Mouse (Mus musculus) hindbrain, embryonic 16.5 days (tissue): ENCODE measurements around the gene Prom1. TPM values are rescaled to one million over a fixed set of nuclear protein-coding genes. Genes with fewer than 3 reads are reported as not detected.

Experiments used
- ATAC-seq: fragments of 200-750 bp; cut with Nextera tagmentation; 2 replicates; pipeline ENCODE4 v1.8.0; 2017; ENCODE audit warnings: moderate TSS enrichment, moderate library complexity
- H3K27ac ChIP-seq: fragments of 300-500 bp; sonication (generic); 2 replicates; pipeline ENCODE4 v1.5.1; 2014; ENCODE audit warnings: low read depth, mild to moderate bottlenecking, control low read depth, low read length, moderate library complexity
- H3K27me3 ChIP-seq: fragments of 300-500 bp; sonication (generic); replicated peaks from 2 replicates; pipeline ENCODE4 v1.6.1; 2014; ENCODE audit warnings: low read length; ENCODE audit not compliant: control insufficient read depth, insufficient read depth
- H3K36me3 ChIP-seq: fragments of 300-500 bp; sonication (generic); 2 replicates; pipeline ENCODE4 v1.6.1; 2014; ENCODE audit warnings: mild to moderate bottlenecking, low read length, moderate library complexity, mixed read lengths; ENCODE audit not compliant: control insufficient read depth, insufficient read depth
- H3K4me1 ChIP-seq: fragments of 300-500 bp; sonication (generic); 2 replicates; pipeline ENCODE4 v1.6.1; 2014; ENCODE audit warnings: low read depth, low read length; ENCODE audit not compliant: control insufficient read depth, insufficient read depth
- H3K4me2 ChIP-seq: fragments of 300-500 bp; sonication (generic); 2 replicates; pipeline ENCODE4 v1.6.1; 2014; ENCODE audit warnings: mild to moderate bottlenecking, low read length, control low read depth, moderate library complexity
- H3K4me3 ChIP-seq: fragments of 300-500 bp; sonication (generic); 2 replicates; pipeline ENCODE4 v1.5.1; 2014; ENCODE audit warnings: mild to moderate bottlenecking, low read length, control low read depth, moderate library complexity
- H3K9ac ChIP-seq: fragments of 300-500 bp; sonication (generic); 2 replicates; pipeline ENCODE4 v1.6.1; 2014; ENCODE audit warnings: low read depth, mild to moderate bottlenecking, control low read depth, low read length, moderate library complexity
- H3K9me3 ChIP-seq: fragments of 300-500 bp; sonication (generic); 2 replicates; pipeline ENCODE4 v1.6.1; 2014; ENCODE audit warnings: mild to moderate bottlenecking, low read length, moderate library complexity; ENCODE audit not compliant: control insufficient read depth
- WGBS: fragments of 180-500 bp; shearing (Covaris S2); extraction: QIAGEN DNeasy Blood & Tissue Kit; methylation state at CpG from one replicate; pipeline ENCODE4 v1.1.7; 2014; 5-methylcytosine and 5-hydroxymethylcytosine counted together
- polyA plus RNA-seq: library from polyadenylated mRNA; unstranded; fragments of >200 nt; fragmentation: Nextera tagmentation; extraction: Ambion mirVana; gene quantifications from 2 replicates; pipeline ENCODE4 v1.2.1, GENCODE M21; 2015

Gene Prom1
- polyA plus RNA-seq, 1 experiment from 2014 or later = 25.6 TPM

DNA sequence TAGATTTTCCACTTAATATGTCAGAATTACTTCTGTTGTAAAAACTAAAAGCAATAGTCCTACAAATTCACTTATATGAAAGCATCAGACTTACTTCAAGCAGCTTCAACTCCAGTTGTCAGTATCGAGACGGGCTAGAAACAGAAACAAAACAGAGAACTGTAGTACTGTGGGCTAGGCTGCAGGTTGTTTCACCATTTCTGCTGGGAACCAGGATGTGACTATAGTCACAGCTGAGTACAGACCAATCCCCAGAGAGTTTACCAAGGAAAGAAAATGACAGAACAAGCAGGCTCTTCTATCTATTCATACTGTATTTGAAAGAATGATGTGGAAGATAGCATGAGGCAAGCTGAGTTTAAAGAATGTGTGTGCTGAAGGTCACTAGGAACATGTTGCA, 106.9 kb downstream of the Prom1 start:
- Histone ChIP-seq H3K9ac (no peak overlapping the region), H3K4me2 (no peak overlapping the region), H3K36me3 (no peaks in the 10 kb centered on the region), H3K4me1 (no peaks in the 10 kb centered on the region), H3K27ac (no peak overlapping the region), H3K27me3 (no peaks in the 10 kb centered on the region), H3K4me3 (no peak overlapping the region), H3K9me3 (no peaks in the 10 kb centered on the region)
- WGBS = 93% methylated on average over 2 of the region's 2 CpGs
- ATAC-seq = no peak

DNA sequence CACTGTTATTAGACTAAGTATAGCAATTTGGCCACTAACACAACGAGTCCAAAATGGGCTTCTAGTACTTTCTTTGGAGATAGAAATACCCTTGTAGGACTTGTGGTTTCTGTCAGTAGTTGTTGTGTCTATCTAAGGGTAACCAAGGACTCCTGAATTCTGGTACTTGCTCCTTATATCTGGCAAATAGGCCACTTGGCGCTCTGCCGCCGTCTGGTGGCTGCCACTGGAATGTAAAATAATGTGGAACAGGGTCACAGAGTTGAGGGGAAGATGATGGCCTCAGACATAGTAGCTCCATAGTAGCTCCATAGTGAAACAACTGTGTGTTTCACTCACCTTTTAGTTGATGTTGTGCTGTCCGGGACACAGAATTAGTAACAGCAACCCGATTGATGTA, 111.5 kb downstream of the Prom1 start:
- ATAC-seq = no peak
- Histone ChIP-seq H3K36me3 (no peaks in the 10 kb centered on the region), H3K9ac (no peak overlapping the region), H3K27ac (no peak overlapping the region), H3K4me1 (no peaks in the 10 kb centered on the region), H3K9me3 (no peaks in the 10 kb centered on the region), H3K4me2 (no peak overlapping the region), H3K4me3 (no peak overlapping the region), H3K27me3 (no peaks in the 10 kb centered on the region)
- WGBS = 50% methylated on average over 6 of the region's 6 CpGs

DNA sequence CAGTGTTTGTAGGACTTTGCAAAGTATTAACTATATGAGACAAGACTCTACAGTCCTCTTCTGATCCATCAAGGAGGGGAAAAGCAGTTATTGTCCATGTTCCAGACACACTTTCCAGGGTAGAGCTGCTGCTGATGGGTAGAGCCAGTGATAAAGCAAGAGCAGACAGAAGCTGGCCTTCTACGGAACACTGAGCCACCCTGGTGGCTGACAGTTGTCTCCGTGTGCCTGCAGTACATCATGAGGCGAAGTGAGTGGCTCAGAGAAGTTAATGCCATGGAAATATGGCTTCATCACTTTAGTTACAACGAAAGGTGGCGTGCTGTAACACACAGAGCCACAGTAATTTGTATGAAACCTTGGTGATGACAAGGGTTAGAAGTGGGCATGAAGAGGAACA, 112.8 kb downstream of the Prom1 start:
- Histone ChIP-seq H3K4me3 (no peak overlapping the region), H3K27me3 (no peaks in the 10 kb centered on the region), H3K27ac (no peak overlapping the region), H3K4me1 (no peaks in the 10 kb centered on the region), H3K4me2 (no peak overlapping the region), H3K9me3 (no peaks in the 10 kb centered on the region), H3K9ac (no peak overlapping the region), H3K36me3 (no peaks in the 10 kb centered on the region)
- WGBS = 84% methylated on average over 5 of the region's 5 CpGs
- no peak for ATAC-seq

DNA sequence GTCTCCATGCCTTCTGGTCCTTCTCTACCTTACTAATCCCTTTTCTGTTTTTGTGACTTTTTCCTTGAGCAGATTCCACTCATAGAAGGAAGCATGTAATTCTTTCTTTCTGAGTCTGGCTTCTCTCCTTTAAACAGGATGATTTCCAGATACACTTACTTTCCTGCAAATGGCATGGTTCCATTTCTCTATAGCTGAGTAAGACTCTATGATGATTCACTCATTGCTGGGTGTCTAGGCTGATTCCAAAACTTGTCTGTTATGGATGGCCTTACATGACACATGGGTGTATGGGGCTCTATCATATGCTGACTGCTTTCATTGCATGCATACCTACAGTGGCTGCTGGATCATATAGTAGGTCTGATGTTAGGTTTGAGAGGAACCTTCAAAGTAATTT, 115.6 kb downstream of the Prom1 start:
- Histone ChIP-seq H3K4me1 (no peaks in the 10 kb centered on the region), H3K9ac (no peak overlapping the region), H3K4me2 (no peak overlapping the region), H3K36me3 (no peaks in the 10 kb centered on the region), H3K27ac (no peak overlapping the region), H3K27me3 (no peaks in the 10 kb centered on the region), H3K4me3 (no peak overlapping the region), H3K9me3 (no peaks in the 10 kb centered on the region)
- no peak for ATAC-seq

DNA sequence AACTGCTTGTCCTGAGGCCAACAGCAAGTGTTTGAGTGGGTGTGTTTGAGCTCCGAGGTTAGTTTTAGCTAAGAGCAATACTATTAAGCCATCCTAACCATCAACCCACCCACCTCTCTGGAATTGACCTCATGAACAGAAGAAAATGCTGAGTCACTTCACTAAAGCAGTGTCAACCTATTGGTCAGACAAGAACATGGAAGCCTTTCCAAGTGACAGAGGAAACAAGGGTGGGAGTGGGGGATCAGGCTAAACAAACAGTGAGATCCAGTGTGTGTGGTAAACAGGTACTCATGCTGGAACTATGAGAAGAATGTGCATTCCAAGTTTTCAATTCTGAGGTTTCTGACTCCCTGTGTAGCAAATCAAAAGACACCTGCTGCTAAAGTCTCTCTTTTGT, 118.9 kb downstream of the Prom1 start:
- 61% methylated on average over 1 of the region's 1 CpGs for WGBS

DNA sequence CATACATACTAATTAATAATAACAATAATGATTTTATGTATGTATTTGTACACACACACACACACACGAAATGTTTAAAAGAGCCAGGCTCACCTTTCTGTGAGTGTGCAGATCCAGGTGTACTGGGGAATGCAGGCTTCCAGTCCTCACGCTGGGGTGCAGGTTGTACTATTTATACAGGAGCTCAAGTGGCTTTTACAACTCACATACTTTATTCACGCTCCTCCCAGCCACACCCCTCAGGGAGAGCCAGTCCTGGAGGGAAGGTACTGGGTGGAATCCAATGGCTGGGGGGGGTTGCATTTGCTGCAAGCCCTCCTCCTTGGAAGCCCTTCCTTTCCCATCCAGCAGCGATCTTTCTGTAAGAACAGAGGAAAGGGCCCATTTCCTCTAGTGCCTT, 120.2 kb downstream of the Prom1 start, which contains the start of gene Fgfbp1:
Gene Fgfbp1 (minus strand): TSS at position 160 of the 400 bp plus-strand sequence.
- 58% methylated on average over 4 of the region's 4 CpGs for WGBS
- H3K4me1 ChIP-seq = no peaks in the 10 kb centered on the region
- H3K9me3 ChIP-seq = no peaks in the 10 kb centered on the region
- H3K4me2 ChIP-seq = no peak within 1 kb of the TSS
- no peaks in the 10 kb centered on the region for H3K36me3 ChIP-seq
- no peak within 1 kb of the TSS for H3K9ac ChIP-seq
- H3K27ac ChIP-seq = no peak within 1 kb of the TSS
- no peak within 1 kb of the TSS for H3K4me3 ChIP-seq
- ATAC-seq = no peak
- no peaks in the 10 kb centered on the region for H3K27me3 ChIP-seq

More for the DNA sequence above, 118.9 kb downstream of the Prom1 start:
- H3K4me2 ChIP-seq = no peak overlapping the region
- H3K36me3 ChIP-seq = no peaks in the 10 kb centered on the region
- no peaks in the 10 kb centered on the region for H3K27me3 ChIP-seq
- no peak for ATAC-seq
- no peak overlapping the region for H3K4me3 ChIP-seq
- H3K27ac ChIP-seq = no peak overlapping the region
- no peak overlapping the region for H3K9ac ChIP-seq
- H3K9me3 ChIP-seq = no peaks in the 10 kb centered on the region
- no peaks in the 10 kb centered on the region for H3K4me1 ChIP-seq

DNA sequence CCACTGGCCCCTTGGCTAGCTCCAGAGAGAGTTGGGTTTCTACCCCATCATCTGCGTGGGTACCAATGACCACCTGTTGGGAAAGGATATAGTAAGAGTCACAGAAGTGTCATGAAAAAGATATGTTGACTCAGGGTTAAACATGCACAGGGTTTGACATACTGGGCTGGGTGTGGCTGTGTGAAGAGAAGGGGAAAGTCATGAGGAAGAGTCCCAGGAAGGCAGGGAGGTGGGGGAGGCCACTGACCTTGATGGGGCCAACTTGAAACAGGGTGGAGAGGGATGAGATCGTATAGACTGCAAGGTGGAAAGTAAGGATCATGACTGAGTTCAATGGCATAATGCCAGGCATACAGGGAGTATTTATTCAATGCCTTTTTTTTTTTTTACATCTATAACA, 121.4 kb downstream of the Prom1 start:
- no peak for ATAC-seq
- Histone ChIP-seq H3K9ac (no peak overlapping the region), H3K4me3 (no peak overlapping the region), H3K4me2 (no peak overlapping the region), H3K27ac (no peak overlapping the region), H3K36me3 (no peaks in the 10 kb centered on the region), H3K27me3 (no peaks in the 10 kb centered on the region), H3K9me3 (no peaks in the 10 kb centered on the region), H3K4me1 (no peaks in the 10 kb centered on the region)
- 80% methylated on average over 2 of the region's 2 CpGs for WGBS

DNA sequence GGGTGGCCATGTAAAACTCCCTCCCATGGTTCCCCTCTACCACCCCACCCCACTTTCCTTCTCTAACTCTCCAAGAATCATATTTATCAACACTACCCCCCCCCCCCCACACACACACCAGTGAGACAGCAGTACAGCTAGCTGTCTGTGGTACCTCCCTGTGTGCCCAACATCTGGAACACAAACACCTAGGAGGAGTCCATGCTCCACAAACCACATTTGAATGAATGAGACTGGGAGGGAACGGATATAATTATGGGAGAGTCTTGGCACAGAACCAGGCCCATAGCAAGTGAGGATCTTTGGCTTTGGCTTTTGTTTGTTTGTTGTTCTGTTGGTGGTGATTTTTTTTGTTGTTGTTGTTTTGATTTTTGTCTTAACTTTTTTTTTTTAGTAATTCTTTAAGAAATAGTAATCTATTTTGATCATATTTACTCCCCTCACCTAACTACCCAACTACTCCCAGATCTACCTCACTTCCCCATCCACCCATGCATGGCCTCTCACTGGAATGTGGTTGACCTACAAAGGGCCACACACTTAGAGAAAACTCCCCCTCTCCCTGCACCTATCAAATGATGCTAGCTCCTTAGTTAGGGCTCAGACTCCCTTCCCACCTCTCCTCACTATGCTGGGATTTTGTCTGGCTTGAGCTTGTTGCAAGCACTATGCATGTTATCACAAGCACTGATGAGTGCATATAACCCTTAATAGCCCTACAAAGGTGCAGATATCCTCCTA, 124.8 kb downstream of the Prom1 start:
- H3K4me3 ChIP-seq = no peak overlapping the region
- H3K4me1 ChIP-seq = no peaks in the 10 kb centered on the region
- H3K36me3 ChIP-seq = no peaks in the 10 kb centered on the region
- no peak overlapping the region for H3K4me2 ChIP-seq
- no peak overlapping the region for H3K9ac ChIP-seq
- ATAC-seq = no peak
- no peak overlapping the region for H3K27ac ChIP-seq
- no peaks in the 10 kb centered on the region for H3K9me3 ChIP-seq
- 67% methylated on average over 1 of the region's 1 CpGs for WGBS
- H3K27me3 ChIP-seq = no peaks in the 10 kb centered on the region

DNA sequence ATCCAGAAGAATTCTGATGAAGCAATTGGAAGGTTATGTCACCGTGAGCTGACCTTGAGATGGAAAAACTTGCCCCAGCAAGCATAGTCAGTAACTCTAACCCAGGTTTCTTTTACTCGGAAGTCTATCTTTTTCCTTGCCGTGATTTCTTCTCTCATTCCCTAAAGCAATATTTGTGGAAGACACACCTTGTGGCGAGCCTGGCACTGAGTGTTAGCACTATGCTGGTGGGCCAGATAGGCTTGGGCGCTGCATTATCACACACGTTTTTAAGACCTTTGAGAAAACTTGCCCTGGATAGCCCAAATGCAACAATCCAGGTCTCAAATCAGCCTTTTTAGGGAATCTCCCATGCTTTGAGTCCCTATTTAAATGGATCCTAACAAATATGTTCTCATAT, 127.7 kb downstream of the Prom1 start:
- Histone ChIP-seq H3K36me3 (no peaks in the 10 kb centered on the region), H3K9me3 (no peaks in the 10 kb centered on the region), H3K4me3 (no peak overlapping the region), H3K27me3 (no peaks in the 10 kb centered on the region), H3K27ac (no peak overlapping the region), H3K4me1 (no peaks in the 10 kb centered on the region), H3K9ac (no peak overlapping the region), H3K4me2 (no peak overlapping the region)
- WGBS = 90% methylated on average over 6 of the region's 6 CpGs
- ATAC-seq = no peak
